Mouse (Mus musculus) layer of hippocampus, adult 18-20 months (tissue): ENCODE data around the gene Tmem140. TPM values are rescaled to one million over a fixed set of nuclear protein-coding genes. Genes with fewer than 3 reads are reported as not detected.
A peak's percentile ranks its signal among the peaks of the same experiment; 100 is the strongest.

Experiments used
- DNase-seq, 2 experiments: peaks; one replicate each; pipeline ENCODE4 v3.0.0; 2022; ENCODE audit warnings: low spot score in 2 of 2
- total RNA-seq, 2 experiments: library from RNA; stranded (reverse); gene quantifications; 2 replicates each; pipeline ENCODE4 v1.2.3; 2021

Tmem140 gene
- total RNA-seq, 2 experiments from 2014 or later, result 1.6 to 2.7 TPM

GRCm38 (mm10) chr6:34875966-34876834 lies 13.3 kb downstream of the Tmem140 start:
- DNase-seq, result no peak

DNA sequence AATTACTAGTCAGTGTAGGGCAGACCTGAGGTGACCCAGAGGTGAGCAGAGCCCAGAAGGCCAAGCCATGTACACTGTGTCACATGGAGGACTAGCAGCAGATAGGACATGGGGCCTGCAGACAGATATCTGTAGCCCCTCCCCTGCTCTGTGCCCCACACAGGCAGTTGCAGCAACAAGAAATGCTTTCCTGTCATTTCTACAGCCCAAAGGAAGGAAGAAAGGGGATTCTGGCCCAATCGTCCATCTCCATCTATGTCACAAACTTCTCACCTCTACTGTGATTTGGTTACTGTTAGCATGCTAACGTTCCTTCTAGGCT lies 13.8 kb downstream of the Tmem140 start:
- no peak for DNase-seq

DNA sequence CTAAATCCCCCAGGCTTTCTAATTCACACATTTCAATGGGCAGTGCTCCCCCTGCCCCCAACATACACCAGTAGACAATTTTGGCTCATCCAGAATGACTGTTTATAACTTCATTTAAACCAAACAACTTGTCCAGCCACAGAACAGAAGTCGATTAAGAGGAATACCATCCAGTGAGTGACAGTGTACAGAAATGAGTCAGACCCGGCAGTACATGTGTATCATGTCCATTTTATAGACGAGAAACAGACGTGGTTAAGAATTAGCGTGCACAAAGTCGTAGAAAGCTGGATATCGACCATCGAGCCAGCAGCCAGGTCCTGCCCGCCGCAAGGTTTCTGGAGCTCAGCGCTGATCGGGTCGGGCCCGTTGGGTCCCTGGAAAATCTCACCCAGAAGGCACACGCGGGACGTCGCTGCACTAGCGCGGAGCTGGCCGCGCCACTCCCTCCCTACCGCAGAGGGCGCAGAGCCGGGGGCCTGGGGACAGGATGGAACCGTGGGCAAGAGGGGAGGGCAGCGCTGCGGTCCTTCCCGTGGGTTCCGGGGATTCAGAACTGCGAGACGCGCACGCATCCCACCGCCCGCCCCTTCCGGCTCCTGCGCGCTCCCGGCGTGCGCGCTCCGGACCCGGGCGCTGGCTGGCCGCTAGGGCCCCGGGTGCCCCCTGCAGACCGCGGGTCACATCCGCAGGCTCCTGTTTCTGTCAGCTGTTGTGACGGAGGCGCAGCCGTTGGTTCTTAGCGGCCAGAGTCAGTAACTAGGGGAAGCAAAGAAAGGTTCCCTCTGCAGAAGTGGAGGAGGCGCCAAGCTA lies 14.8 kb downstream of the Tmem140 start, which contains the start of gene Cyren:
TSS of gene Cyren (minus strand) at position 552 of the 813 bp plus-strand sequence.
- peak; percentile 86 to 88 for DNase-seq

DNA sequence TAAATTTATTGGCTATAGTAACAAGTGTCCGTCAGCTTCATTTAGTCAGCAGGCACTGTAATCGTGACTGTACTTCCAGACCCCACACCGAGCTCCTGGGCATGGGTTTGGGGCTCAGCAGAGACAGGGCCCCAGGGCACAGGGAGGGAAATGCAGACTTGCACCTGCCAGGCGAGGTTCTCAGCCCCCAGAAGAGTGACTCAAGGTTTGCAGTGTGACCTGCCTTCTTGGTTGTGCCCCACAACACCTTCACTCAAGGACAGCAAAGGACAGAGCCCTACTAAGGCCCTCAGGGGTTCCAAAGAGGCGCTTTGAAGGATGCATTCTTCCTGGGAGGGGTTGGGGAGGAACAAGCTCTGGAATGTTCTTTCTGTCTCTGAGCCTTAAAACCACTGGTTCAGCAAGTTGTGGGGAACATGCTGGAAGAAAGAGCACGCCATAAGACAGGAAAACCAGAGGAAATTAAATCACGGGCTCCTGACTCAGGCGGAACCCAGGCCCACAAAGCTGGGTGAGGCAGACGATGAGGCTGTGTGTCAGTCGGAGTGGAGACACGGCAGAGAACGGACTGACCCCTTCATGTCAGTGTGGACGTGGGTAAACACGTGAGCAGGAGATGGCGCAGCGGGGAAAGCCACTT lies 16.3 kb downstream of the Tmem140 start:
- no peak for DNase-seq

DNA sequence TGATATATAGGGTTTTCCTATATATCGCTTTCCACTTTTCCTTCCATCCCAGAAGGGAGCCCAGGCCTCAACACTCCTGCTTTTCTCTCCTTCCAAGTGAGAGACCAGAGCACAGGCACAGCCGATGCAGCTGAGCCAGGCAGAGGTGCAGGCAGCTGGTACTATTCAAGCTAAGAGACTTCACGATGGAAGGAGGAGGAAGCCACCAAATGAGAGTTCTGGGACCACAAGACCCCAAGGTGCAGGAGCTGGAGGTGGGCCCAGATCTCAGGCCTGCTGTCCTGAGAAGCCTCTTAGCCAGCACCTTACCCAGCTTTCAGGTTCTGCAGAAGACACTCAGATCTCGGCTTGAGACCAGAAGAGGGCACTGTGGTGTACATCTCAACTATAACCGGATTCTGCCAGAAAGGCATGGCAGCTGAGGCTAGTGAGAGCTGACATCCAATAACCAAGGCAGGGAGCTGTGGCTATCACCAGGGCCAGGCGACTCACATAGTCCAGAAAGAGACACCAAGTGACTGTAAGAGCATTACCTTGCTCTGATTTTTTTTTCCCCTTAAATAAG lies 17.0 kb downstream of the Tmem140 start:
- peak in 1 of 2 experiments; percentile 77 for DNase-seq

DNA sequence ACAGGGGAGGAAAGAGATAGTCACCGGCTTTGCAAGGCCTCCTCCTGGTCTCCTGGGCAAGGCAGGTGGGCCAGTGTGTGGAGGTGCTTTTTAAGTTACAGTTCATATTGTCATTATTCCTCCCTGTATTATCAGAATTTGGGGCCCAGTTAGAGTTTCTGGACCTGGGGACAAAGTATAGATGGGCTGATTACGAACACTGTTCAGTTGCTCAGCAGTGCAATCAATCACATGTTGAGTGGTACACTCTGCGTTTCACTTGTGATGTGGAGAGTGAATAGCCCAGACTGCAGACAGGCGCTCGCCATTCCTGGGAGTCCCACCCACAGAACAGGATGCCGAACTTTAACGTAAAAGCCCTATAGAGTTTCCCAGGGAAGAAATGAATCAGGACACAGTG lies 21.8 kb downstream of the Tmem140 start:
- DNase-seq, result no peak

- DNase-seq, result no peak
Measured at GRCm38 (mm10) chr6:34887131-34887850, 24.3 kb downstream of the Tmem140 start.

- no peak for DNase-seq
Measured at GRCm38 (mm10) chr6:34889185-34889584, 26.2 kb downstream of the Tmem140 start.

DNA sequence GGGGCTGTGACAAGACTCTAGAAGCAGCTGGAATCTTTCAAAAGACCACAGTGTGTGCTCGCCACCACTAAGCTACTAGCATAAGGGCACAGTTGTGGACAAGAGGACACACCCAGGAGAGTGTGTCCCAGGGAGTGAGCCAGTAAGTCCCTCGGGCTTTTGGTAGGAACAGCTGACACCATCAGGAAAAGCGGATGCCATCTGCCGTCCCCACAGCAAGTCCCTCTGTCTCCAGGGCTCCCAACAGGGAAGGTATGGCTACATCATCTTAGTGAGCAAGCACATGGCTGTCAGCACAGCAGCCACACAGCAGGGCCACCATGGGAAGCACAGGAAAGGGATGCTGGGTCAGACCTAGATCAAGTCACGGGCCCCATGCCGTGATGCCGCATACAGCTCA lies 32.6 kb downstream of the Tmem140 start:
- DNase-seq, result no peak

- no peak for DNase-seq
Measured at GRCm38 (mm10) chr6:34896168-34896780, 33.3 kb downstream of the Tmem140 start.

GRCm38 (mm10) chr6:34899127-34899526 lies 36.2 kb downstream of the Tmem140 start:
- no peak for DNase-seq

DNA sequence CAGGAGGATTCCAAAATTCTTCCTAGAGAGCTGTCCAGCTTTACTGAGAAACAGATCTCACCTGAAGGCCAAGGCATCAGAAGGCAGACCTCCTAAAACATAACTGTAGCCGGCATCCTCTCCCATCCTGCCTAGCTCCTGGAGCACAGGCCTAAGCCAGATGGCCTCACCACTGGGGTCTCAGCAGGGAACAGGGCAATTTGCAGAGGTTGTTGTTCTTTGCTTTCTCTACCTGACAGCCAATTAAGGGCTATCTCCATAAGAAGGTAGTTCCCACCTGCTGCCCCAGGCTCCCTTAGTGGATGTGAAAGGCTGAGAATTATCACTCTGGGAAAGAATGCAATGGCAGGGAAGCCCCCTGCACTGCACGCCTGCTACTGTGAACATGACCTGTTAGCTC lies 38.0 kb downstream of the Tmem140 start:
- DNase-seq, result no peak

DNA sequence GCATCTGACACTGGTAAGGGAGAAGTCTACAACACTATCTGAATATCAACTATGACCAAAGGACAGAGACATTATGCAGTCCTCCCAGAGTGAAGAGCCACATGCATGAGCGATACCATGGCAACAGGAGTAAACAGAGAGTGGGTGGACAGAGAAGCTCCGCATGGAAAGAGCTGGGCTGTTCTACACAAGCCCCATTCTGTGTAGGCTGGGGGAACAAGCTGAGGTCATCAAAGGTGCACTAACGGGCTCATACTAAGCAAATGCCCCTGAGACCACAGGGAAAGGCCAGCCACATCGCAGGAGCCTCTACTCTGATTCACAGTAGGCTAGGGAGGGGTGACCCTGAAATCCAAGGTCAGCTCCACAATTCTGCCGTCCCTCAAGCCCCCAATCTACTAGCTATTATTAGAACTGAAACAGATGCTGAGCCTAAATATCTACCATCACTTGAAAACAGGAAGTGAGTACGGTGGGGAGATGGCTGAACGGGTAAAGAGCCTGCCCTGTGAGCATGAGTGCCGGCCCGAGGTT lies 39.0 kb downstream of the Tmem140 start:
- no peak for DNase-seq

- DNase-seq, result no peak
Measured at GRCm38 (mm10) chr6:34902578-34902977, 39.6 kb downstream of the Tmem140 start.

DNA sequence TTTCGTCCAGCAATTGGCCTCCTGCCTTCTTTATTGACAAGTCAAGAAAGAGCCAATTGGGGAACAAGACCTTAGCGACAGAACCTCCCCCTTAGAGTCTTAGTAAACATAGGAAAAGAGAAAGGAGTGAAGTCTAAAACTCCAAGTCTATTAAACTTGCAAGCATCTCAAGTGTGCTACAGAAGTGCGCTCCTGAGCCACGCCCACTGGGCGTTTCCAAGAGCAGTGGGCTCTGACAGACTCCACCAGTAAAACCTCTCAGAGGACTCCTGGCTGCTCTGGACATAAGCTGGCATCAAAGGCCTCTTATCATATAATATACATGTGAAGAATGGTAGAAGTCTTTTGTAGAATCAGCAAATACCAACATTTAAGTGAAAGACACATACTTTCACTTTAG lies 40.5 kb downstream of the Tmem140 start:
- DNase-seq, result no peak

- no peak for DNase-seq
Measured at GRCm38 (mm10) chr6:34903851-34904250, 40.9 kb downstream of the Tmem140 start.

DNA sequence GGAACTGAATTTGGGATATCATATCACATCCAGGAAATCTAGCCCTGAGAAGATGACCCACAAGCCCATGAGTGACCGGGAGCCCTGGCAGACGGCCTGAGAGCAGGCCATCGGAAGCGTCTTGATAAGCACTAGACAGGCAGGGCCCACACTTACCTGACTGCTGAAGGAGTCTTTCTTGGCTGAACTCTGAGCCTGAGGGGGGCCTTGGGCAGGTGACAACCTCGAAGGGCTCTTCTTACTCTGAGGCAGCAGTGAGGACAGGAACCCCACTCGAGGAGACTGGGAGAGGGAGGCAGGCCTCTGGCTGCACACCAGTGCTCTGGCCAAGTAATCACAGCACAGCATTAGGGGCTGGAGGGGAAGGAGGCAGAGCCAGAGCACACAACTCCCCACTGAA lies 41.4 kb downstream of the Tmem140 start:
- DNase-seq, result no peak

- DNase-seq, result no peak
Measured at GRCm38 (mm10) chr6:34906125-34906524, 43.2 kb downstream of the Tmem140 start.

- DNase-seq, result peak in 1 of 2 experiments; percentile 14
Measured at GRCm38 (mm10) chr6:34906661-34907060, 43.7 kb downstream of the Tmem140 start.

- DNase-seq, result no peak
Measured at GRCm38 (mm10) chr6:34907121-34907614, 44.2 kb downstream of the Tmem140 start.
